Mouse (Mus musculus) liver, embryonic 13.5 days (tissue): ENCODE data around the gene Glis1. TPM values are rescaled to one million over a fixed set of nuclear protein-coding genes. Genes with fewer than 3 reads are reported as not detected.
A peak's percentile ranks its signal among the peaks of the same experiment; 100 is the strongest.

Experiments
- ATAC-seq: fragments of 200-750 bp; cut with Nextera tagmentation; 2 replicates; pipeline ENCODE4 v1.8.0; 2017; ENCODE audit warnings: low read depth, mild to moderate bottlenecking, moderate number of reproducible peaks, moderate library complexity
- DNase-seq: peaks from one replicate; pipeline ENCODE4 v3.0.0; 2022
- H3K27ac ChIP-seq: fragments of 300-500 bp; sonication (generic); 2 replicates; pipeline ENCODE4 v1.5.1; 2015; ENCODE audit warnings: moderate library complexity, mild to moderate bottlenecking, inconsistent platforms
- H3K27me3 ChIP-seq: fragments of 300-500 bp; sonication (generic); 2 replicates; pipeline ENCODE4 v1.6.1; 2015; ENCODE audit warnings: mild to moderate bottlenecking, inconsistent platforms
- H3K36me3 ChIP-seq: fragments of 300-500 bp; sonication (generic); 2 replicates; pipeline ENCODE4 v1.6.1; 2015; ENCODE audit warnings: mild to moderate bottlenecking, inconsistent platforms
- H3K4me1 ChIP-seq: fragments of 300-500 bp; sonication (generic); replicated peaks from 2 replicates; pipeline ENCODE4 v1.6.1; 2015; ENCODE audit warnings: inconsistent platforms
- H3K4me2 ChIP-seq: fragments of 300-500 bp; sonication (generic); 2 replicates; pipeline ENCODE4 v1.6.1; 2015; ENCODE audit warnings: inconsistent platforms, mild to moderate bottlenecking, moderate library complexity
- H3K4me3 ChIP-seq: fragments of 300-500 bp; sonication (generic); replicated peaks from 2 replicates; pipeline ENCODE4 v1.5.1; 2015; ENCODE audit warnings: mild to moderate bottlenecking, inconsistent platforms
- H3K9ac ChIP-seq: fragments of 300-500 bp; sonication (generic); 2 replicates; pipeline ENCODE4 v1.6.1; 2015; ENCODE audit warnings: mild to moderate bottlenecking, inconsistent platforms
- H3K9me3 ChIP-seq: fragments of 300-500 bp; sonication (generic); replicated peaks from 2 replicates; pipeline ENCODE4 v1.6.1; 2016; ENCODE audit warnings: inconsistent platforms
- WGBS: fragments of 180-500 bp; shearing (Covaris S2); methylation state at CpG from one replicate; pipeline ENCODE4 v1.1.7; 2015; ENCODE audit not compliant: insufficient replicate concordance; 5-methylcytosine and 5-hydroxymethylcytosine counted together
- polyA plus RNA-seq: library from polyadenylated mRNA; unstranded; fragments of >200 nt; fragmentation: Nextera tagmentation; extraction: Ambion mirVana; gene quantifications from 2 replicates; pipeline ENCODE4 v1.2.1, GENCODE M21; 2015

Gene Glis1
- polyA plus RNA-seq, 1 experiment from 2014 or later: 0.69 TPM

- Histone ChIP-seq H3K4me1 (no peaks in the 10 kb centered on the region), H3K9me3 (no peaks in the 10 kb centered on the region), H3K36me3 (no peaks in the 10 kb centered on the region), H3K27me3 (peaks cover 25% of the 10 kb centered on the region), H3K9ac (no peak overlapping the region), H3K4me3 (no peak overlapping the region), H3K27ac (no peak overlapping the region), H3K4me2 (no peak overlapping the region)
- no peak for ATAC-seq
- WGBS: 64% methylated on average over 2 of the region's 2 CpGs
- DNase-seq: no peak
These were observed 234.1 kb downstream of the Glis1 start for GRCm38 (mm10) chr4:107668514-107668913.

GRCm38 (mm10) chr4:107670731-107671130 lies 236.3 kb downstream of the Glis1 start:
- H3K36me3 ChIP-seq: no peaks in the 10 kb centered on the region
- H3K4me3 ChIP-seq: no peak overlapping the region
- H3K9ac ChIP-seq: no peak overlapping the region
- 49% methylated on average over 5 of the region's 5 CpGs for WGBS
- no peaks in the 10 kb centered on the region for H3K9me3 ChIP-seq
- no peak overlapping the region for H3K27ac ChIP-seq
- H3K4me2 ChIP-seq: no peak overlapping the region
- H3K4me1 ChIP-seq: peaks cover 7% of the 10 kb centered on the region; the same call in 1 of the 2 replicates
- no peak for ATAC-seq
- DNase-seq: no peak
- peaks cover 43% of the 10 kb centered on the region for H3K27me3 ChIP-seq

GRCm38 (mm10) chr4:107673638-107674321 lies 239.4 kb downstream of the Glis1 start:
- H3K9ac ChIP-seq: no peak overlapping the region
- ATAC-seq: peak; percentile 59
- H3K27ac ChIP-seq: no peak overlapping the region
- peaks cover 45% of the 10 kb centered on the region for H3K27me3 ChIP-seq
- H3K4me3 ChIP-seq: no peak overlapping the region
- no peaks in the 10 kb centered on the region for H3K36me3 ChIP-seq
- DNase-seq: peak; percentile 51
- no peak overlapping the region for H3K4me2 ChIP-seq
- no peaks in the 10 kb centered on the region for H3K9me3 ChIP-seq
- WGBS: 21% methylated on average over 23 of the region's 23 CpGs
- H3K4me1 ChIP-seq: peaks cover 7% of the 10 kb centered on the region; the same call in 1 of the 2 replicates

GRCm38 (mm10) chr4:107674322-107674644 lies 239.9 kb downstream of the Glis1 start:
- Histone ChIP-seq H3K4me1 (peaks cover 7% of the 10 kb centered on the region; the same call in 1 of the 2 replicates), H3K9ac (no peak overlapping the region), H3K4me2 (no peak overlapping the region), H3K36me3 (no peaks in the 10 kb centered on the region), H3K27me3 (peaks cover 45% of the 10 kb centered on the region), H3K9me3 (no peaks in the 10 kb centered on the region), H3K4me3 (no peak overlapping the region), H3K27ac (no peak overlapping the region)
- 25% methylated on average over 5 of the region's 5 CpGs for WGBS
- ATAC-seq (no peak), DNase-seq (no peak)

- Histone ChIP-seq H3K36me3 (no peaks in the 10 kb centered on the region), H3K27me3 (peaks cover 47% of the 10 kb centered on the region), H3K4me3 (no peak overlapping the region), H3K9ac (no peak overlapping the region), H3K9me3 (no peaks in the 10 kb centered on the region), H3K4me1 (peaks cover 7% of the 10 kb centered on the region; the same call in 1 of the 2 replicates), H3K4me2 (no peak overlapping the region), H3K27ac (no peak overlapping the region)
- no peak for ATAC-seq
- no peak for DNase-seq
- 51% methylated on average over 10 of the region's 10 CpGs for WGBS
These were observed 241.3 kb downstream of the Glis1 start for GRCm38 (mm10) chr4:107675645-107676044.

GRCm38 (mm10) chr4:107680311-107681098 lies 246.1 kb downstream of the Glis1 start:
- H3K9me3 ChIP-seq: no peaks in the 10 kb centered on the region
- no peak overlapping the region for H3K27ac ChIP-seq
- no peaks in the 10 kb centered on the region for H3K36me3 ChIP-seq
- no peak overlapping the region for H3K4me2 ChIP-seq
- H3K27me3 ChIP-seq: peaks cover 16% of the 10 kb centered on the region
- WGBS: 46% methylated on average over 15 of the region's 15 CpGs
- H3K9ac ChIP-seq: no peak overlapping the region
- no peak overlapping the region for H3K4me3 ChIP-seq
- DNase-seq (no peak), ATAC-seq (no peak)
- H3K4me1 ChIP-seq: no peaks in the 10 kb centered on the region

- peaks cover 15% of the 10 kb centered on the region; the same call in 1 of the 2 replicates for H3K27me3 ChIP-seq
- H3K27ac ChIP-seq: no peak overlapping the region
- no peak overlapping the region for H3K4me2 ChIP-seq
- H3K36me3 ChIP-seq: no peaks in the 10 kb centered on the region
- H3K4me1 ChIP-seq: no peaks in the 10 kb centered on the region
- 36% methylated on average over 9 of the region's 9 CpGs for WGBS
- no peaks in the 10 kb centered on the region for H3K9me3 ChIP-seq
- H3K4me3 ChIP-seq: no peak overlapping the region
- ATAC-seq (no peak), DNase-seq (no peak)
- H3K9ac ChIP-seq: no peak overlapping the region
These were observed 246.9 kb downstream of the Glis1 start for GRCm38 (mm10) chr4:107681099-107681849.

- no peak for ATAC-seq
- no peak for DNase-seq
- no peak overlapping the region for H3K4me3 ChIP-seq
- no peak overlapping the region for H3K4me2 ChIP-seq
- no peaks in the 10 kb centered on the region for H3K36me3 ChIP-seq
- H3K9me3 ChIP-seq: no peaks in the 10 kb centered on the region
- H3K4me1 ChIP-seq: no peaks in the 10 kb centered on the region
- H3K27me3 ChIP-seq: peaks cover 20% of the 10 kb centered on the region
- 70% methylated on average over 37 of the region's 37 CpGs for WGBS
- no peak overlapping the region for H3K27ac ChIP-seq
- H3K9ac ChIP-seq: no peak overlapping the region
These were observed 248.8 kb downstream of the Glis1 start for GRCm38 (mm10) chr4:107683006-107683756.

- no peak within 1 kb of the TSS for H3K4me3 ChIP-seq
- H3K27ac ChIP-seq: no peak within 1 kb of the TSS
- no peak within 1 kb of the TSS for H3K4me2 ChIP-seq
- no peak for DNase-seq
- H3K9ac ChIP-seq: no peak within 1 kb of the TSS
- no peaks in the 10 kb centered on the region for H3K36me3 ChIP-seq
- H3K9me3 ChIP-seq: no peaks in the 10 kb centered on the region
- no peaks in the 10 kb centered on the region for H3K4me1 ChIP-seq
- H3K27me3 ChIP-seq: peaks cover 24% of the 10 kb centered on the region
- no peak for ATAC-seq
- WGBS: 79% methylated on average over 14 of the region's 14 CpGs
These were observed 249.7 kb downstream of the Glis1 start, which contains the start of gene Dmrtb1 for GRCm38 (mm10) chr4:107684130-107684529. Dmrtb1 (minus strand) TSS chr4:107684230.
